Mouse (Mus musculus) megakaryocyte, adult 5-6 weeks (primary cell): ENCODE measurements around the gene Urad. TPM values are rescaled to one million over a fixed set of nuclear protein-coding genes. Genes with fewer than 3 reads are reported as not detected.

Experiments
- ATAC-seq: 2 replicates; pipeline ENCODE4 v1.8.0; 2016; ENCODE audit warnings: mild to moderate bottlenecking, inconsistent platforms; ENCODE audit not compliant: poor library complexity, severe bottlenecking
- total RNA-seq, 2 experiments: library from RNA; stranded (forward) in 1 of 2; stranded (reverse) in 1 of 2; fragments of 153-499, 151-499 nt in 1 of 2; fragments of 221-1000, 200-1000 nt in 1 of 2; gene quantifications; 2 replicates each; pipeline versions ENCODE4 v1.2.3 to v1.2.4; 2015 to 2017

Urad gene
- total RNA-seq (2015) (not detected in 2 replicates), total RNA-seq (2017) (not detected in 2 replicates)

DNA sequence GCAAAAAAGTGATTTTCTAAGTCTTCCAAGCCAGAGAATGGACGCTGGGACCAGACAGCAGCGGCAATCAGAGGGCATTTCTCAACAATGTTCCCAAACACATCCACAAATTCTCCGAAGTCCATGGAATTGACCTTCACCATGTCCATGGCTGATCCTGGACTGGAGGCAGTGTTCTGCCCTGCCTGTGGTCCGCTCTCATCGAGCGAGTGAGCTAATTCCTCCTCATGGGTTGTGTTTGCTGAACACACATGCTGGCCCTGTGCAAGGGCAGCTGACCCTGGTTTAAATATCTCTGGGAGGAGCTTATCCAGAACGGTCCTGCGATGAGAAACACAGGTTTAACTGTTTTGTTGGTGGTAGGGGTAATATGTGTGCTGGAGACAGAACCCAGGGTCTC, at the start of gene Urad:
Gene Urad, minus strand, starts transcription at position 258 of the 400 bp plus-strand sequence.
- no peak for ATAC-seq

DNA sequence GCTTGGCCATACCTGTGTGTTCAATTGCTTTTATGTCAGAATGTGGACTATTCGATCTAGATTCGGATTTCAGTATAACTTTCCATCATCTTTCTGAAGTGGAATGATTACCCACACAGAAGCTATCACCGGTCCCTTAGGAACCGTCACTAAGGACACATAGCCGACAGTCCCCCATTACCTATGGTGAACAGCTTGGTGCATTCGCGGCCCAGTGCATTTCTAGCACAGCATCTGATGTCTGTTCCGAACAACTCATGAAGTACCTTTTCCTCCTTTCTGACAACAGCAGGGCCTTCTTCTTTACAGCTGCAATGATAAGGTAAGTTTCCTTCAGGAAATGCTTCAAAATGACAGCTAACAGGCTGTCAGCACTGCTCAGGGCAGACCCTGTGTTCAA, 48.0 kb upstream of the Urad start:
- ATAC-seq, result no peak

DNA sequence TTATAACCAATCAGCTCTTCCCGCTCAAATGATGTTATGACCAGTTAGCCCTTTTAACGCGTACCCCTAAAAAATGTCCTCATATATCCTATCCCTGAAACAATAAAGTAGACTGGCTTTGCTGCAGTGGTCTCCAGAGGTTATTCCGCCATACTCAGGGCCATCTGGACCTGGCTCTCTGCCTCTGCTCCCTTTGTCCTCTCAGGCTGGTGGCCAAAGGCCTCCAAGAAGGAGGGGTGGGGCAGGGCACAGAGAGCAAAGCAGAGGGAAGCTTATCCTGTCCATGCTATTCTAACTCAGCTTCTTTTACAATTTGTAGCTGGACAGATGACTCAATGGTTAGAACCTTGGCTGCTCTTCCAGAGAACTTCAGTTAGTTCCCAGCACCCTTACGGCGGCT, 46.0 kb upstream of the Urad start:
- no peak for ATAC-seq

DNA sequence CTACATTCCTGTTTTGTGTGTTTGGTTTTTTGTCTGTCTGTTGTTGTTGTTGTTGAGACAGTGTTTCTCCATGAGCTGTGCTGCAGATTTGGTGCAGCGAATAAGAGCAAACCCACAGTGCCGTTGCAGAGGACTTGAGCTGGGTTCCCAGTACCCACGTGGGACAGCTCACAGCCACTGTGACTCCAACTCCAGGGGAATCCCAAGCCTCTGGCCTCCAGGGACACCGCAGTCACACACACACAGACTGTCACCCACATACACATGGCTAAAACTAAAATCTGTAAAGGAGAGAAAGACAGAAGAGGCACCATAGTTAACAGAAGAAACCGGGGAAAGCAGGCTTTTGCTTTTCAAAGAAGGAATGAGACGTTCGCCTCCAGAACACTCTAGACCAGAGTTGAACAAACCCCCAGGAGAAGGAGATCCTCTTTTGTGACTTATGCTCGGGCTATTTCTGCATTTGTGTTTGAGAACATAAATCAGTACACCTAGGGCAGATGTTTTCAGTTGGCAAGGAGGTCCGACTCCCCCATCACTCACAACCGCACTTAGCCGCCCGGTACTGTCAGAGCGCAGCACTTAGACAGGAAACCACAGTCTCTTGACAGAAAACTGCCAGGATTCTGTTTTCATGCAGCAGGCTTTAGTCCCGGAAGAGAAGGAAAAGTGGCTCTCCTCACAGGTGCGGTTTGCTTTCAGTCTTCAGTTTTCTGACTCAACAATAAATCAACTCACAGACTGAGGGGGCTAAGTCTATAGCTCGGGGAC, 43.9 kb upstream of the Urad start:
- peak; percentile 7; the same call in 1 of the 2 replicates for ATAC-seq

DNA sequence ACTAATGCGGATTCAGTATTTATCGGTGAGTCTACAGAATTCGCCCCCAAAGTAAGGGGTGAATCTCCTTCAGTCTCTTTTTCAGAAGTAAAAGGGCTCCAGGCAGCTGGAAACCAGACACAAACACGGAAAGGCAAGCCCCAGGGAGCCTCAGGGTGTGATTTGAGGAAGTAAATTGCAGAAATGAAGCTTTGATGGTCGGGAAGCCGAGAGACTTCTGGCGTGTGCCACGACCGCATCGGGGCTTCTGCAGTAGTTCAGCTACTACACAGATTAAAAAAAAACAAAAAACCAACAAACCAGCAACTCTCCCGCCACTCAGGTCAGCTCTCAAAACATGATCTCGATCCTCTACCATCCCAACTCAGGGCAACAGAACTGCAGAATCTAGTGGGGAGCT, 40.8 kb upstream of the Urad start:
- ATAC-seq, result peak; percentile 93

DNA sequence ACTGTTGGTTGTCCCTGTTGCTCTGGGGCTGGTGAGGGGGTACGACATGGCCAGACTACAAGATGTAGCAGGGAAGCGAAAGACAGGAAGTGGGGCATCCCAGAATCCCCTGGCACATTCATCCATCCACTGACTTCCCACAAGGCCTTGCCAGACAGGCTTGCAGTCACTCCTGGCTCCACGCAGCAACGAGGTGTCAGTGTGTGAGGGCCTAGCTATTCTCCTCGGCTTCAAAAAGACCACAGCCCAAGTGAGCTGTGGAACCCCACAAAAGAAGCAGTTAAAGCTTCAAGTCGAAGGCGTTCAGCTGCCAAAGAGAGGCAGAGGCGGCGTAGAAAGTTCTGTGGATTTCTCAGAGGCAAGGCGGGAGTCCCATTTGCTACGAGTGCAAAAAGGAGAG, 36.2 kb upstream of the Urad start:
- ATAC-seq, result no peak

DNA sequence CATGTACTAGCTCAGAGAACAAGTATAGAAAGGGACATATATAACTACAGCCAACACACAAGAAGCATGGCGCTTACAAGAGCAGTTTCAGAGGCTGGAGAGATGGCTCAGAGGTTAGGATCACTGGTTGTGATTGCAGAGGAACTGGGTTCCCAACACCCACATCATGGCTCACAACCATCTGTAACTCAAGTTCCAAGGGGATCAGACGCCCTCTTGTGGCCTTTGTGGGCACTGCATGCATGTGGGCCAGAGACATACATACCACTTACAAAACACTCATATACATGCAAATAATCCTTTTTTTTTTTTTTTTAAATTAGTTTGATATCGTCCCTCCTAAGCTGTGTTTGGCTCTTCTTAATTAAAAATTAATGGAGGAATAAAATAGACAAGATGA, 35.3 kb upstream of the Urad start:
- peak; percentile 62 for ATAC-seq

DNA sequence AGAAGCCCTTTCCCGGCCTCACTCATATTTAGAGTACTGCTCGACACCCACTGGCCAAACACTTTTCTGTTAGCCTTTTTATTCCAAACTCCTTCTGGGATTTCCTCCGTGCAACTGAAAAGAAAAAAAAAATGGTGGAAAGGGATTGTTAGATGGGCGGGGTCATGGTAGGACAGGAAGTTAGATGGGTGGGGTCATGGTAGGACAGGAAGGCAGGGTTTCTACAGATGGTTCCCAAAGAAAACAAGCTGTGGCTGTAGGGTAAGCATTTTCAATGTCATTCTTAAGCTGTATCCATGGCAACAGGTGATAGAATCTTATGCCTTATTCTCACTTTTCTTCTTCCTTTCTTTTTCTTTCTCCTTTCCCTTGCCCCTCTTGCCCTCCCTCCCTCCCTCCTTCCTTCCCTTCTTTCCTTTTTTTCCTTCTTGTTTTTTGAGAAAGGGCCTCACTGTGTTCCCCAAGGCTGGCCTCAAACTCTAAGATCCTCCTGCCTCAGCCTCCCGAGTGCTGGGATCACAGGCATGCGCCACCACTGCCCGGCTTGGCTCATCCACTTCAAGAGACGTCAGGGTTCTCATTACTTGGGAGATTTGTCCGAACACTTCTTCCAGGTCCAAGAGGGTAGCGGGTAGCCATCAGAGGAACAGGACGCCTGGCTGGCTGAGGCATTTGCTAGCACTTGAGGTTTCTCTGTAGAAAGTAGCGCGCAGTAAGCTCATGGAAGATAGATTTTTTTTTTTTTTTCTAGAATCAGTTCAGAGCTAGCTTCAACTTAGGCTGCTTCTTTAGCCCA, 34.2 kb upstream of the Urad start:
- no peak for ATAC-seq

DNA sequence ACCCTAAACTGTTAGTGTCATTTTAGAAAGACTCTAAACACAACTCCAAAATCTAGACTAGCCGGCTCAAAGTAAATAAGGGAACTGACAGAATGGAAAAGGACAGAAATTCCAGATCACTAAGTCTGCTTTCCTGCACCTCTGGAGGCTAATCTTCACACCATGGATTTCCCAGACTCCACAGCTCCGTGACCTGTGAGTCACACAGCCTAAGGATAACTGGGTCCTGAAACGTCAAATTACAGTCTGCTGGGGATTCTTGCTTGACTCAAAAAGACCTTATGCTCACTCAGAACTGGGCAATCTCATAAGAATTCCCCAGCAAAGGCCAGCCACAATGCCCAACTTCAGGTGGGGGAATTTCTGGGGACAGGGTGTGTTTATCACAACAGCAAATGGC, 33.5 kb upstream of the Urad start:
- ATAC-seq, result no peak

DNA sequence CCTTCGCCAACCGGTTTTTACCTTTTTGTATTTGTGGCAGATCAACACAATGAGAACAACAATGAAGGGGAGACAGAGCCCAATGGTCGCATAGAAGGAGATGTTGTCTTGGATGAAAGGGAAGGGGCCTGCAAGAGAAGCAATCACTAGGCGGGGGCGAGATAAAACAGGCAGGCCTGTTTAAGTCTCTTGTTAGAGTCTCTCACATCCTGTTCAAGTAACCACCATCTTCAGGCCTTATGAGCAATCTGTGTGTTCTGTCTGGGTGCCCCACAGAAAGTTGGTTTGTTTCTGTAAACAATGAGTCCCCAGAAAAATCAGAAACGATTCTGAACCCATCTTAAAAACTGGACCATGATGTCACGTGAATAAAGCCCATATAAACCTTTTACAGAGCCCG, 32.7 kb upstream of the Urad start:
- ATAC-seq, result no peak

DNA sequence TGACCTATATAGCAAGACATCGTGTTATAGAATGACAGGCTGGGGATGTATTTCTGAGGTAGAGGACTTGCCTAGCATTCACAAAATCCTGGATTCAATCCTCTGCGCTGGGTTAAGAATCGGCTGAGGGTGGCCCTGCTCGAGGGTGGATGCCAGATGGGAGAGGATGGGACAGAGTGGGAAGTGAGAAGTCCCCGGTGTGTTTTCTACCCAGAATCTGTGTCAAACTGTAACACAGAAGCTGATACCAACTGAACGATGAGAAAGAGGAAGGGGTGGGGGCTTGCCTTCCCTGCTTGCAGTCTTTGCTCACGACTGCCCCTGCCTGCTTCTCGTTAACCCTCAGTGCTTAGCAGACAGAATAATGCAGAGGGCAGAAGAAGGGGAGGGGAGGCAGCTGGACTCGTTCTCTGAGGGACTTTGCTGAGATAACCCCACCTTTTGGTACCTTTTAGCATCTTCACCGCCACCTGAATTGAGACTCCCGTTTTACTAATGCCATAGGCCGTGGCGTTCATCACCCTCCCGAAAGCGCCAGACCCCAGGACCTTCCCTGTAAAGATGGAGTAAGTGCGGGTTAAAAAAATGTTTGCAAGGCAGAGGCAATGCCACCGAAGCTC, 32.0 kb upstream of the Urad start:
- peak; percentile 74 for ATAC-seq

DNA sequence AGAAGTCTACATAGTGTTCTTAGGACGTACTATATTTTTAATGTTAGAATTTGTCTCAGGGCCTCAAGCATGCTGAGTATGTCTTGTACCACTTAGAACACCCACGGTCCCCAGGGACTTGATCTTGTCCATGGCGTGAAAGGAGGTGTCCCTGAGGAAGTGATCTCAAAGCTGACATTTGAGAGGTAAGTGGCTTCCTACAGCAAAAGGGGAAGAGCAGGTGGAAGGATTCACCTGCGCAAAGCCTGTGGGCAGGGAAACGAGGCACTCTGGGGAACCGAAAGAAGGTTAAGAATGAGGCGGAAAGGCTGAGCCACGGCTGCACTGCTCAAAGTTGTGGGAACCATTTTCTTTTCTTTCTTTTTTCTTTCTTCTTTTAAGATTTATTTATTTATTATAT, 29.7 kb upstream of the Urad start:
- ATAC-seq, result no peak

DNA sequence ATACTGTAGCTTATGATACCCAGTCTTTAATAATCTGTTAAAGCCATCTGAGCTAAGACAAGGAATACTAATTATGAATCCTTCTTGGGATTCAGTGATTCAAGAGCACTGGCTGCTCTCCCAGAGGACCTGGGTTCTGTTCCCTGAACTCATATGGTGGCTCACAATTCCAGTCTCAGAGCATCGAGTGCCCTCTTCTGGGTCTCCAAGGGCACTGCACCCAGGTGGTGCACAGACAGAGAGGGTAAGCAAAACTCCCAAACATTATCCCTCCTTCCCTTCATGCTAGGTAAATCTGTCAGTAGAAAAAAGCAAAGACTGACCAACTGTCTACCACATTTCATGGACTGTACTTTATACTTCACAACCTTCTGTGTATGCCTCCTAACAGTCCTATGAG, 23.7 kb upstream of the Urad start:
- ATAC-seq, result no peak

DNA sequence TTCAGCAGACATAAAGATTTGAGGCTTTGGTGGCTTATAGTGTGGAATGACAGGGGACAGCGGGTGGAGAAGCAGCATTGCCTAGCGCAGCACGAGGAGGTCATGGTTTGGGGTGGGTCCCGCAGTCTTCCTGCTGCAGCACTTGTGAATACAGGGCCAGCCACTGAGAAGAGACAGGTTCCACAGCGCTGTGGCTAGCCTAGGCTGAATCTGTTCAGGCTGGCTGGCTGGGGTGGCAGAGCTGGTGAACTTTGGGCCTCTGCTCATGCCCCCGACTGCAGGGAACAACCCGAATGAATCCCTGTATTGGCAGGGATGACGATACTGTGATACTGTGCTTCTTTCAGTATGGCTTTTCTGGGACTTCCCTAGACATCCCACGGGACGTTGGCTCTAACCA, 21.7 kb upstream of the Urad start:
- no peak for ATAC-seq

DNA sequence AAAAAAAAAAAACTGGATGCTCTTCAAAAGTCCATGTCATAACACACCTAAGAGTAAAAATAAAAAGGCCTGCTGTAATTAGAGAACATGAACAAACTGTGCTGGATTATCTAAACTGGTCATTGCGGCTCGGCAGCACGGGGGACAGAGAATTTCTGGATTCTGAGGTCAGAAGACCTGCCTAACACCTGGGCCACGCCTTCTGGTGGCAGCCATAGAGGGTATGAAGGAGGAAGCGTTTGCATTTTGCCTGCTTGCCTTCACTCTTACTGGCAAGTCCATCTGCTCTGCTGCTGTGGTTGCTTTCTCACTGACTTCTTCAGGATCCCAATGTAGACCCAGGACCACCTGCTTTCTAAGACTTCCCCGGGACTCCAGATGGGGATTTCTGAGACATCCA, 20.7 kb upstream of the Urad start:
- ATAC-seq, result no peak

DNA sequence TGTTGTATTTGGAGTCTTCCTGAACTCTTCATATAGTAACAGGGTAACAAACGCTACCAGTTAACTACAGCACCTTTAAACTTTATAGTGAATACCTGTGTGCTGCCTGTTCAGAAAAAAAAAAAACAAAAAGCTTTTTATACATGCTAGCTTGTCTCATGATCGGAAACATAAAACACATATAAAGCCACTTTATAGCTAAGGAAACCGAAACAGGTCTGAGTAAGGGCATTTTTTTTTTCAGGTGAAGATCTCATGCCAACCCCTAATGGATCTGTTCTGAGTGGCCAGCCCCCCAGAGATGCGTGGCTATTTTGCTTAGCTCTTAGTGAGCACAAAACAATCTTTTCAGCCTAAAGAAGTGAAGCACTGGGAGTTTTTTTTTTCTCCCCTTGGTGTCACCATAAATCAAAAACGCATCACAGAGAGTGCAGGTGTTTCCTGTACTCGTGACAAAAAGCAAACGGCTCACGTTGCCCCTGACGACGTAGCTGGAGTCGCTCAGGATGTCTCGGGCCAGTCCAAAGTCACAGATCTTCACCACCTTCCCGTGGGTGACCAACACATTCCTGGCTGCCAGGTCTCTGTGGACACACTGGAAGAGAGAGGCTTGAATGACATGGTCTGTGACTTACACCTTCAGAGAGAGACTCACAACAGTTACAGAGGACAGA, 18.6 kb upstream of the Urad start:
- ATAC-seq, result 0 out of 2 replicates have a peak, but pooled peaks have one; percentile 19

DNA sequence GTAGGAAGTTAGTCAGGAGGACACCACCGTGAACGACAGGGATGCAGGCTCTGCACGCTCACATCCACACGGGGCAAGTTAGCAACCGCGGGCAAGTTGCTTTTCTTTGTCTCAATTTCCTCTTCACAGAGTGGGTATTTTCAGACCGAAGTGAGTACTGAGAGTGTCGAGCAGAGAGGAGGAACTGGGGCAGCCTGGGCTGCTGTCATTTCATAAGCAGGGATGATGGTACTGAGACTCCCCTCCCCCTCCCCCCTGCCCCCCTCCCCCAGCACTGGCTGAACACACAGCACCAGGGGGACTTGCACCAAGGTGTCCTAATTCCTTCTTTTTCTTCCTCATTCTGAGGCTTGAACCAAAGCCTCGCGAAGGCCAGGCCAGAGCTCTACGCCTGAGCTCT, 17.3 kb upstream of the Urad start:
- ATAC-seq, result peak; percentile 89

DNA sequence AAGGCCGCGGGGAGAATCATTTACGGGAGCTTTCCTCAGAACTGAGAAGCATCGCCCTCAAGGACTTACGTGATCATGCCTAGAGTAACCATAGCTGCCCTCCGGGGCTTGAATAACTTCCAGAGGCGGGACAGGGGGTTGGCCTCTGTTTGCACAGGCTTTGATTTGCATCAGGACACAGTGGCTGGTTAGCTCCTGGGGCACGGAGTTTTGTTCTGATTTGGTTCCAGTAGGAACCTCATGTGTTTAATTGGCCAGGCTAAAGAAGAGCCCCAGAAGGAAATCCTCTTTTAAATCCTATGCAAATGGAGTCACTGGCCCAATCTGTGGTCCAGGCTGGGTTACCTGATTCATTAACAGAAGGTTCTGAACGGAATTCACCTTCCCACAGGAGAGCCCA, 16.7 kb upstream of the Urad start:
- no peak for ATAC-seq

DNA sequence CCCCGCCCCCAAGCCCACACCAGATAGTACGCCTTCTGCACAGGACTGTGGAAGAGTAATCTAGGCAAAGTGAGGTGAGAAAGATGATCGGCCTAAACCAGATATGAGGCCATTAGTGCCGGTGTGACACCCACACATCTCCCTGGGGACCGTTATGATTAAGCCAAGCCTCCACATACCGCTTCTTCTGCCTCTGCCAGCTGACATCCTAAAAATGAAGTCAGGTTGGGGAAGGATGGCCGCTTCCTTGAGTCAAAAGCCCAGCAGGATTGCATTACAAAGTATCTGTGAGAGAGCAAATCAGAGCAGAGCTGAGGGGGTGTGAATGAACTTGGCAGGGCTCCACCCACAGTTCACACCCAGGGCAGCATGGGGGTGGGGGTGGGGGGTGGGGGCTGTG, 10.5 kb upstream of the Urad start:
- no peak for ATAC-seq

DNA sequence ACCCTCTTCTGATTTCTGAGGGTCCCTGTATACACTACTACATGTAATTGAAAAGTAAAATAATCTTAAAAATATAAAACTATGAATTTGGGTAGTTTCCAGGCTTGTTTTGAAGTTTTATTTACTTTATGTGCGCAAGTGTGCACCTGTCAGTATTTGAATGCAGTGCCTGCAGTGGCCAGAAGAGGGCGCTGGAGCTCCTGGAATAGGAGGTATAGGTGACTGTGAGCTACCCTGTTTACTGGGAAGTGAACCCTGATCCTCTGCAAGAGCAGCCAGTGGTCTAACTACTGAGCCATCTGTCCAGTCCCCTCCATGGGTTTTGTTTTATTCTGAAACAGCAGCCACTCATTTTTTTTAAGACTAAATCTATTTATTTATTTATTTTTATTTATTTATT, 9.3 kb upstream of the Urad start:
- ATAC-seq, result peak; percentile 92

DNA sequence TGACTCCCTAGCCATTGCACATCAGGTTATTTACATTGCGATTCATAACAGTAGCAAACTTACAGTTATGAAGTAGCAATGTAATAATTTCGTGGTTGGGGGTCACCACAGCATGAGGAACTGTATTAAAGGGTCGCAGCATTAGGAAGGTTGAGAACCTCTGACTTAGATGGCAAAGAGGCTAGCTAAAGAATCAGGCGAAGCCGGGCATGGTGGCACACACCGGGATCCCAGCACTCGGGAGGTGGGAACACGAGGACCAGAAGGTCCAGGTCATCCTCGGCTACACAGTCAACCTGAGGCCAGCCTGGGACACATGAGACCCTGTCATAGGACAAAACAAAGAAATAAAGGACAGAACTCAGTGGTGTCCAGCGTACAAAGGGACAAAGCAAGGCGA, 7.7 kb upstream of the Urad start:
- no peak for ATAC-seq
